Mouse (Mus musculus) small intestine, adult 2 months (tissue): ENCODE measurements around the gene Cat. TPM values are rescaled to one million over a fixed set of nuclear protein-coding genes. Genes with fewer than 3 reads are reported as not detected.

Experiments
- H3K27ac ChIP-seq: fragments of 200-500 bp; 2 replicates; pipeline ENCODE4 v1.5.1; 2012; ENCODE audit warnings: low read depth, low read length, control low read depth, inconsistent platforms; ENCODE audit not compliant: insufficient read depth
- H3K27me3 ChIP-seq: fragments of 200-500 bp; 2 replicates; pipeline ENCODE4 v1.6.1; 2012; ENCODE audit warnings: mild to moderate bottlenecking, moderate library complexity, low read length, inconsistent platforms; ENCODE audit not compliant: control insufficient read depth, insufficient read depth
- H3K36me3 ChIP-seq: fragments of 200-500 bp; 2 replicates; pipeline ENCODE4 v1.6.1; 2012; ENCODE audit warnings: mild to moderate bottlenecking, low read length, control low read depth, inconsistent platforms; ENCODE audit not compliant: control insufficient read depth, insufficient read depth
- H3K4me1 ChIP-seq: fragments of 200-500 bp; 2 replicates; pipeline ENCODE4 v1.6.1; 2012; ENCODE audit warnings: low read length, inconsistent platforms, mixed read lengths; ENCODE audit not compliant: control insufficient read depth, insufficient read depth, insufficient read length
- H3K4me3 ChIP-seq: fragments of 200-500 bp; 2 replicates; pipeline ENCODE4 v1.5.1; 2012; ENCODE audit warnings: low read depth, mild to moderate bottlenecking, control low read depth, inconsistent platforms, low read length, moderate library complexity
- CTCF ChIP-seq: fragments of 200-500 bp; IDR thresholded peaks from 2 replicates; pipeline ENCODE4 v1.5.1; 2012; ENCODE audit warnings: low read depth, mild to moderate bottlenecking, control low read depth, inconsistent platforms, low read length, moderate library complexity, mixed read lengths; ENCODE audit not compliant: insufficient replicate concordance, insufficient read length; ENCODE audit errors: extremely low read depth
- POLR2A ChIP-seq: fragments of 200-500 bp; IDR thresholded peaks from 2 replicates; pipeline ENCODE4 v1.6.1; 2012; ENCODE audit warnings: low read depth, mild to moderate bottlenecking, control low read depth, inconsistent platforms, low read length, moderate library complexity
- WGBS: fragments of 180-500 bp; shearing (Covaris S2); methylation state at CpG from one replicate; pipeline ENCODE4 v1.1.7; 2018; 5-methylcytosine and 5-hydroxymethylcytosine counted together
- polyA plus RNA-seq: library from polyadenylated mRNA; depleted of rRNA; stranded (reverse); fragments of >200 nt; gene quantifications from 2 replicates; pipeline ENCODE4 v1.2.3, GENCODE M21; 2012

The Cat gene
- polyA plus RNA-seq, 1 experiment: 113 TPM

- peaks cover 32% of the 10 kb centered on the region for H3K36me3 ChIP-seq
- H3K4me3 ChIP-seq: no peak overlapping the region
- H3K27me3 ChIP-seq: no peaks in the 10 kb centered on the region
- TF ChIP-seq POLR2A (no peak), CTCF (no peak)
- H3K27ac ChIP-seq: no peak overlapping the region
- no peaks in the 10 kb centered on the region for H3K4me1 ChIP-seq
- WGBS: 88% methylated on average over 5 of the region's 5 CpGs
Measured at GRCm38 (mm10) chr2:103452550-103452949, 32.4 kb downstream of the Cat start.

- Histone ChIP-seq H3K36me3 (peaks cover 20% of the 10 kb centered on the region), H3K4me1 (no peaks in the 10 kb centered on the region), H3K27me3 (no peaks in the 10 kb centered on the region), H3K4me3 (no peak overlapping the region), H3K27ac (no peak overlapping the region)
- 49% methylated on average over 8 of the region's 8 CpGs for WGBS
- no peak for TF ChIP-seq CTCF
- no peak for TF ChIP-seq POLR2A
Measured at GRCm38 (mm10) chr2:103450267-103450666, 34.7 kb downstream of the Cat start.

- no peak overlapping the region for H3K27ac ChIP-seq
- H3K4me3 ChIP-seq: no peak overlapping the region
- no peaks in the 10 kb centered on the region for H3K27me3 ChIP-seq
- WGBS: 75% methylated on average over 7 of the region's 7 CpGs
- no peaks in the 10 kb centered on the region for H3K4me1 ChIP-seq
- peaks cover 15% of the 10 kb centered on the region for H3K36me3 ChIP-seq
- TF ChIP-seq CTCF (no peak), POLR2A (no peak)
Measured at GRCm38 (mm10) chr2:103449813-103450212, 35.1 kb downstream of the Cat start.

GRCm38 (mm10) chr2:103448947-103449560 lies 35.9 kb downstream of the Cat start:
- no peaks in the 10 kb centered on the region for H3K4me1 ChIP-seq
- peaks cover 11% of the 10 kb centered on the region for H3K36me3 ChIP-seq
- TF ChIP-seq CTCF (no peak), POLR2A (no peak)
- H3K27me3 ChIP-seq: no peaks in the 10 kb centered on the region
- no peak overlapping the region for H3K4me3 ChIP-seq
- no peak overlapping the region for H3K27ac ChIP-seq
- 65% methylated on average over 14 of the region's 14 CpGs for WGBS

GRCm38 (mm10) chr2:103446326-103446725 lies 38.6 kb downstream of the Cat start:
- TF ChIP-seq POLR2A (no peak), CTCF (no peak)
- no peak overlapping the region for H3K4me3 ChIP-seq
- no peaks in the 10 kb centered on the region for H3K27me3 ChIP-seq
- WGBS: 78% methylated on average over 6 of the region's 6 CpGs
- H3K36me3 ChIP-seq: no peaks in the 10 kb centered on the region
- H3K27ac ChIP-seq: no peak overlapping the region
- H3K4me1 ChIP-seq: no peaks in the 10 kb centered on the region

- Histone ChIP-seq H3K27me3 (no peaks in the 10 kb centered on the region), H3K27ac (no peak overlapping the region), H3K4me3 (no peak overlapping the region), H3K4me1 (no peaks in the 10 kb centered on the region), H3K36me3 (no peaks in the 10 kb centered on the region)
- TF ChIP-seq CTCF (peak; percentile 39; the same call in 1 of the 2 replicates), POLR2A (no peak)
- WGBS: 55% methylated on average over 6 of the region's 6 CpGs
Measured at GRCm38 (mm10) chr2:103445776-103446175, 39.2 kb downstream of the Cat start.

GRCm38 (mm10) chr2:103439710-103440109 lies 45.2 kb downstream of the Cat start:
- Histone ChIP-seq H3K4me3 (no peak overlapping the region), H3K4me1 (no peaks in the 10 kb centered on the region), H3K36me3 (no peaks in the 10 kb centered on the region), H3K27ac (no peak overlapping the region), H3K27me3 (no peaks in the 10 kb centered on the region)
- TF ChIP-seq POLR2A (no peak), CTCF (peak; percentile 76; the same call in 1 of the 2 replicates)
- WGBS: 13% methylated on average over 12 of the region's 12 CpGs

GRCm38 (mm10) chr2:103439071-103439622 lies 45.8 kb downstream of the Cat start:
- H3K27me3 ChIP-seq: no peaks in the 10 kb centered on the region

More at GRCm38 (mm10) chr2:103439071-103439622, 45.8 kb downstream of the Cat start:
- H3K4me1 ChIP-seq: no peaks in the 10 kb centered on the region
- no peak overlapping the region for H3K4me3 ChIP-seq
- TF ChIP-seq CTCF (no peak), POLR2A (no peak)
- 91% methylated on average over 11 of the region's 11 CpGs for WGBS
- no peak overlapping the region for H3K27ac ChIP-seq
- no peaks in the 10 kb centered on the region for H3K36me3 ChIP-seq
